Mouse (Mus musculus) kidney, adult 9 months (tissue): ENCODE results near the gene Igf2r.

Experiments used
- DNase-seq: peaks from one replicate; pipeline ENCODE4 v3.0.0; 2022

The Igf2r gene

GRCm38 (mm10) chr17:12769380-12769921 lies at the start of gene Igf2r:
Gene Igf2r (minus strand): TSS chr17:12769664.
- DNase-seq = peak; percentile 82

- no peak for DNase-seq
Measured at GRCm38 (mm10) chr17:12815885-12816284, 46.4 kb upstream of the Igf2r start.

DNA sequence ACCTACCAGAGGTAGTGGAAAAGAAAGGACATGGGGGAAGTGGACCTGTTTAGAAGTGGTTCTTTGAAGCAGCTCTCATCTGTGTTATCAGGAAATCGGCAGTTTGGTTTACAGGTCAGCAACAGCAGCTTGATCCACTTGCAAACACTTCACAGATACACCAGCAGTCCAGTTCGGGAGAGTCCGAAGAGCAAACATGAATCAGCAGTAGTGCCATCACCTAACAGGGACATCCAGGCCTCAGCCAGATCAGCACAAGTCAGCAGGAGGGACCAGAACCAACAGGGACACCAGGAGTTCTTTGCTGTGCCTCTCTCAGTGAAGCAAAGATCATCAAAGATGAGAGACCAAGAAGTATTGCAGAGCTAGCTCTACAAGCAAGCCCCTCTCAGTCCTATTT lies 45.0 kb upstream of the Igf2r start:
- peak; percentile 61 for DNase-seq

DNA sequence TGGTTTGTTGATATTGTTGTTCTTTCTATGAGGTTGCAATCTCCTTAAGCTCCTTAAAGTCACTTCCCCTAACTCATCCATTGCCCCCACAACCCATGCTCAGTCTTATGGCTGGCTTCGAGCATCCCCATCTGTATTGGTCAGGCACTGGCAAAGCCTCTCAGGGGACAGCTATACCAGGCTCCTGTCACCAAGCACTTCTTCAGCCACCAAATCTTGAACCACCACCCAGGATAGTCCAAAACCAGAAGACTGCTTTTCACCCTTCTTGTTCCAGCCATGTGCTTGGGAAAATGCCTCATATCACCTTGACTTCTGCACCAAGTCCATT lies 41.5 kb upstream of the Igf2r start:
- no peak for DNase-seq

DNA sequence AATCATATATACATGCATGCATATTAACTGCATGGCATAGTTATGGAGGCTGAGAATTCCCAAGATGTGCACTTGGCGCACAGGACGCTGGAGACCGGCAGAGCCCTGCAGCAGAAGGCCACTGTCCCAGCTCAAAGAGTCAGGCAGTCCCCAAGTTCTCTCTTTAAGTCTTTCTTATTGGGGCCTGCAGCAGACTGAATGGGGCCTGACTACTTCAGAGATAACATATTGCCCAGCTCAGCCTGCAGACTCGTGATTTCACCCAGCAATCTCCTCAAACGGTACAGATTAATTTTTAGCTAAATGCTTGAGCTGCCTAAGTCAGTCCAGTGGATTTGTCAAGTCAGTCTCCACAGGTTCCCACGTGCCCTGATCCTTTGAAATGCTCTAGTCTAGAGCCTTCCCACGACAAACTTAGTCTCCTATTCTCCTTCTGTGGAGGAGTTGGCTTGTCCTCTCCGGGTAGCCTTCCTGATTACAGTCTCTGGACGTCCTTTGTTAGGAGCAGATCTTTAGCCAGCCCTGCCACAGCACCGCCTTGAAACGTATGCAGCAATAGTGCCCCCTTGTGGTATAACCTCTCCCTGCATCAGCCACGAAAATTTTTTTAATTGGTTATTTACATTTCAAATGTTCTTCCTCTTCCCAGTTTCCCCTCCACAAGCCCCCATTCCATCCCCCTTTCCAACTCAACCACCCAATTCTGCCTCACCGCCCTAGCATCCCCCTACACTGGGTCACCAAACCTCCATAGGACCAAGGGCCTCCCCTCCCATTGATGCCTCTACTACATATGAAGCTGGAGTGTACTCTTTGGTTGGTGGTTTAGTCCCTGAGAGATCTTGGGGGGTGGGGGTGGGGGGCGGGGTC lies 40.9 kb upstream of the Igf2r start:
- DNase-seq = peak; percentile 89

DNA sequence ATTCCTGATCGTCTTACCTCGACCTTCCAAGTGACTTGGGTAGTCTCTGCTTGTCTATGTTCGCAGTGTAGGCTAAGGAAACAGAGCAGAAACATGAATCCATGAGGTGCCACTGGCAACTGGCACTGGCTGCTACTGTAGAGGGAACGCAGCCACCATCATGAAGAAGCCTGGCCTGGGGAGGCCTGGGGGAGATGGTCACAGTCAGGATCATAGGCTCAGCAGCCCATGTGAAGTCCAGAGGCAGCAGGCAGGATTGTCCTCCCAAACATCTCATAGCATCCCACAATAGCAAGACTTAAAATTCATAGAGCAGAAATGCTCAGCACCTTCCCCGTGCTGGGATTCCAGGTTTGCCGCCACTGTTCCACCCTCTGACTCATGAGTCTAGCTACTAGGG lies 39.4 kb upstream of the Igf2r start:
- DNase-seq = no peak

- DNase-seq = no peak
Measured at GRCm38 (mm10) chr17:12804584-12805445, 35.4 kb upstream of the Igf2r start.

DNA sequence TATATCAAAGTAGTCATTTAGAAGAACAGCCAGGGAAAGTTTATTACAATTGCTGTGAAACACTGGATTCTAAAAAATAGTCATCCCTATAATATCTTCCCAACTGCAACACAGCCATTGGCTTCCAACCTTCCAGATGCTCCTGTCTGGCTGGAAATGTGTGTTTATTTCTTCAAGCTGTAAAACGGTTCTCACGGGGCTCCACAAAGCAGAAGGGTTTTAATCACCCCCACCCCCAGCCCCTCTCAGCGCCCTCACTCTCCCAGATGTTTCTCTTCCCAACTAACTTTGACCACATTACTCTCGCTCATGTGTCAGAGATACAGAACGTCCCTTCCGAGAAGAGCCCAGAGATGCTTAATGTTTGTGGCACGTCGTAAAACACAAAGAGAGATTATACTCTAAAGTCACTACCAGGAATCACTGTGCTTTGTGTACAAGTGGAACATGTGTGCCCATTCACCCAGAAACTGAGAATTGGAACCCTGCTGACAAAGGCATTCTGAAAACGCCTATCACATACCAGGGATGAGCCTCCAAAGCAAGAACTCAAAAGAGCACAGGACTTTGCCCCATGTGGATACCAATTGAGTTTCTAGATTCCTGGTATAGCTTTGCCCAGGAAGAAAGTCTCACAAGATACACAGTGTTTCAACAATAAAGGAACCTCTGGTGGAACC lies 32.5 kb upstream of the Igf2r start:
- peak; percentile 59 for DNase-seq

- no peak for DNase-seq
Measured at GRCm38 (mm10) chr17:12799368-12800275, 30.2 kb upstream of the Igf2r start.

- DNase-seq = no peak
Measured at GRCm38 (mm10) chr17:12798571-12798970, 29.1 kb upstream of the Igf2r start.

DNA sequence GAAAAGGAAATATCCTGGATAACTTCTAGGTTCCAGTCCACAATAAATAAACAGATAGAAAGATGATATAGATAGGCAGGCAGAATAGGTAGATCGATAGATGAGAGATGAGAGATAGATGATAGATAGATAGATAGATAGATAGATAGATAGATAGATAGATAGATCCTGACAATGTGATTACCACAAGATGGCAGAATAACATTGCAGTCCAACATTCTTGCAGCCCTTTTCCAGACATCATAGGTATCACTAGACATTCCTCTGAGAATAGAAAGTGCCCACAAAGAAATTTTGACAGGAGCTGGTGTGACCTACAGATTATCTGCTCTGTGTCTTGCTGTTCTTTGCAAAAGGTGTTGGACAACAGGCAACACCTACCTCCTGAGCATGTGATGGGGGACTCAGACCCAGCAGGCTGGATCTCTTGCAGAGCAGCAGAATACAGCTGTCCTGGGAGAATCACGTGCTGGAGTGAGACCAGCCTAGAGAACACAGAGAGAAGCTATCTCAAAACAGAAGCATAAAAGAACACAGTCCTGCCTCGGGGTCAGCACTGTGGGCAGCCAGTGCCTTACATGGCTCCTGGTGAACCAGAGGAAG lies 28.1 kb upstream of the Igf2r start:
- no peak for DNase-seq

- DNase-seq = no peak
Measured at GRCm38 (mm10) chr17:12796633-12797032, 27.2 kb upstream of the Igf2r start.

GRCm38 (mm10) chr17:12793660-12794406 lies 24.4 kb upstream of the Igf2r start:
- DNase-seq = peak; percentile 87

DNA sequence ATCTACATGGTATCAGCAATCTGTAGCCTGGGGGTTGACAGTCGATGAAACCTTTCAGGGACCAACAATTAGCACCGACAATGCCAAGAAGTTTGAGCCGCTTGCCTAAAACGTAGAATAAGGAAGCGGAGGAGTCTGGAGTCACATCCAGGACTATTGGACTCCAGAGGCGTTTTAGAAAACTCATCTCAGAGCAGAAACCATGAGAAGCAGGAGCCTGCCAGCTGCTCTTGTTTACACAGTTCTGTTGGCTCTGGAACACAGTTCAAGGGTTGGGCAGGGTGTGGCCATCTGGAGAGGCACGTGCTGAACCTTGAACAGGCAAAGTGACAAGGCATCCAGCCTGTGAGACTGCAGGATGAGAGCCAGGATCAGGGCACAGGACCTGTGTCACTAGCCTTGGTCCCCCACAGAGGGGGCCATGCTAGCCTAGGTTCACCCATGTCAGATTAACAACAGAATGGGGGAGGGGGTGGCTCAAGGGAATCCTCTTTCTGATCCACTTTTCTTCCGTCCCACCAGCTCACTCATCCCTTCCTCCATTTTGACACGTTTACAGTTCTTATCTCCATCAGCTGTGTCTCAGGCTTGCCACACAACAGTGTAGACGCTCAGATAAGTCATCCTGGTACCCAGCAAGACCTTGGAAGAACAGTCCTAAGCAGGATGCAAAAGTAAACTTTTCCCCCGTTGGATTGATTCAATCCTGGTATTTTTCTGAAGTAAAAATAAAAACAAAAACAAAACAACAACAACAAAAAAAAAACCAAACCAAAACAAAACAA lies 23.1 kb upstream of the Igf2r start:
- DNase-seq = peak; percentile 95

DNA sequence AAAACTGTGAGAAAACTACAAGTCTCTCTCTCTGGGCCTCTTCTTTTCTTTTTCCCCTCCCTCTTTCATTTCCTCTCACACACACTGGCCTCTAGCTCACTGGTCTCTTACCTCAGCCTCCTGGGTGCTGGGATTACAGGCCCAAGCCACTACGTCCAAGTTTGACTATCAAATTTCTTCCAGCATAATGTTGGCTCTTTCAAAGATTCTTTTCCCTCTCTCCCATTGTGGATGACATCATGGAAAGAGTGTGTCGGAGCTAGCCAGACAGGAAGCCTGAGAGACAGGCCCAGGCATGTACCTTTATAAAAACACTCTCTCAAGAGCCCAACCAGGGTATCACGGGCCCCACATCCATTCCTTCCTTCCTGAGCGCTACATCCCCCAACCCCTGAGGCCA lies 22.0 kb upstream of the Igf2r start:
- DNase-seq = peak; percentile 45

GRCm38 (mm10) chr17:12791079-12791406 lies 21.6 kb upstream of the Igf2r start:
- no peak for DNase-seq

GRCm38 (mm10) chr17:12790353-12791078 lies 21.1 kb upstream of the Igf2r start:
- DNase-seq = peak; percentile 51

GRCm38 (mm10) chr17:12782861-12783847 lies 13.7 kb upstream of the Igf2r start:
- DNase-seq = no peak
